Mouse (Mus musculus) WW6 (cell line): ENCODE data around the gene Rufy3.
"Not testable (repeated sequence)": the region's sequence is repeated elsewhere in the genome, so short reads cannot be mapped to it uniquely, and the experiment has no call there.

Experiments used
- DNase-seq: peaks from one replicate; pipeline ENCODE4 v3.0.0-alpha.2; 2013; ENCODE audit warnings: low read depth, low spot score

The Rufy3 gene

DNA sequence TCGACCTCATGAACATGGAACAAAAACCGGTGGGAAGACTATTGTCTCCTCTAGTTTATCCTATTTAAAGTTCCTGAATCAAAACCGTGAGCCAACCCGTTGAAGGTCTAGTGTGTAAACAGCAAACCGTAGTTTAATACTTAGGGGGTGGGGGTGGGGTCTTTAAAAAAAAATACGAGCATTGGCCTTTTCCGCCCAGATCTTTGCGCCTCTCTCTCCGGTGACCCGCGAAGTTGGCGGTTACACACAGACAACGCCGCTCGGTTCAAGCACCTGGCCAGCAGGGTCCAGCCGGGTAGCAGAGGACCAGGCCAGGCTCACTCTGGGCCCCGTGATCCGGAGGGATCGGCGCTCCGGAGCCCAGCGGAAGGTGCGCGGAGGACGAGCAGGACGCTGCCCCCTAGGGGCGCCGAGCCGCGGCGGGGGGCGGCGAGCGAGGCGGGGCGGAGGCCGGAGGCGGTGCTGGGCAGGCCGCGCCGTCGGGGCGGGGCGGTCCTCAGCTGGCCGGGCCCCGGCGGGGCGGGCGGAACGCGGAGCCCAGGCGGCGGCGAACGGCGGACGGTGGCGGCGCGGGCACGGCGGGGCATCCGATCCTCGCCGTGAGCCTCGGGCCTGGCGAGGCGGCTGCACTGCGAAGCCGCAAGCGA, at the start of gene Rufy3:
Gene Rufy3 (plus strand): TSS at position 540 of the 647 bp plus-strand sequence.
- no peak for DNase-seq

DNA sequence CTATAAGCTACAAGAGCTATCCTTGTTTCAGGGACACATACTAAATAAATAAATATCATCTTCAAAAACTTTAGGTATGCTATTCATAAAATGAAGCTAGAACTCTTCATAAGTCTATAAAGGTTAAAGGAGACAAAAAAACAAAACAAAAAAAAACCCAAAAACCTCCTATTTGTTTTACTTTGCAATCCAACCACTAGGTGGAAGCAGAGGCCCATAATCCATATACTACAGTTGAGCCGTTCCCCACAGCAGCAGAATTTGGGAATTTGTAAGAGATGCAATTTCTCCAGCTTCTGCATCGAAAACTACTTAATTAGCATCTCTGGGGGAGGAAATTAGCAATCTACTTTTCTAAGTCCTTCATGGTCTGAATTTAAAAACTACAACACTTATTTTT, 45.6 kb upstream of the Rufy3 start:
- DNase-seq, result no peak

DNA sequence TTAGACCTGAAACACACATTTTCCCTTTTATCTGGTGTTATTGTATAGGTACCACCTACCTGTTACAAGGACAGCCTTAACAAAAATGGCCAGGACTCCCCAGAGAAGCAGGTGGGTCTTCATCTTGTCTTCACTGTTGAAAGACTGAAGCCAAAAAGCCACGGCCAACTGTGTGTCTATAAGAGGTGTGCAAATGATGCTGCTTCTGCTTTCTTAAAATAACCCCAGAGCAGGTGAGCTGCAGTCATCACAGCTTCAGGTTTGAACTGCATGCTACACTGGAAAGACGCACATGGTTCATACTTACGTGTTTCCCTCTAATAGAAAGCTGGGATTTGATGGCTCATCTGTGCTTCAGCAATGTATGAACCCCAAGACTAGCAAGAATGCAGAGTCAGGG, 37.2 kb upstream of the Rufy3 start, which contains the start of gene Jchain:
Gene Jchain (minus strand): TSS at position 235 of the 400 bp plus-strand sequence.
- no peak for DNase-seq

DNA sequence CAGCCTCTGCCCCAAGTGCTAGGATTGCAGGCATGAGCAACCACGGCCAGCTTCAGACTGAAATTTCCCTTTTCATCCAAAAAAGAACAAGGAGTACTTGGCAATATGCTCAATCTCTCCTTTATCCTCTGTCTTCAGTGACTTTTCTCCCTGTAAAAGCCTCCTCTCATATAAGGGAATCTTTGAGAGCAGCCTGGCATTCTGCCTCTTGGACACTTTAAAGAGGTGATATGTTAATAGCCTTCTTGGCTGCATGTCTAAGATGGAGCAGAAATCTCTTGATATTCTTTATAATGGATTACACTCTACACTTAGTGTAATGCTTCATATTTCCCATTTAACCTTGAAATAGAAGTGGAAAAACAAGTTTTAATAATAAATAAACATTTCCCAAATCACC, 33.9 kb upstream of the Rufy3 start:
- no peak for DNase-seq

DNA sequence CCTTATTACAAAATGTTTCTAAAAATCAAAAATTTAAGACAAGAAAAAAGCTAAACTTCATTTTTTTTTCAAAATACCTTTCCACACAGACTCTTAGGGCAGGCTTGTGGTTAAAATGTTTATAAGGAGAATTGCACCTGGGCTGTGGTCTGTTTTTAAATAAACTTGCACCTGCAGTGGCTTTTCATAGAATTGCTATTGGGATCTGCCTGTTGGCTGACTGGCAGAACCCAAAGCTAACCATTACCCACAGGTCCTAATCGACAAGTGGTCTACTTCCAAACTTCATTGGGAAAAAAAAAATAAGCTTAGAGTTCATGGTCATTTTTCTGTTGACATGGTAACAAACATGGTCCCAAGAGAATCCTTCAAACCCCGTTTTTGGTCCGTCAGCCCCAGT, 30.1 kb upstream of the Rufy3 start:
- no peak for DNase-seq

DNA sequence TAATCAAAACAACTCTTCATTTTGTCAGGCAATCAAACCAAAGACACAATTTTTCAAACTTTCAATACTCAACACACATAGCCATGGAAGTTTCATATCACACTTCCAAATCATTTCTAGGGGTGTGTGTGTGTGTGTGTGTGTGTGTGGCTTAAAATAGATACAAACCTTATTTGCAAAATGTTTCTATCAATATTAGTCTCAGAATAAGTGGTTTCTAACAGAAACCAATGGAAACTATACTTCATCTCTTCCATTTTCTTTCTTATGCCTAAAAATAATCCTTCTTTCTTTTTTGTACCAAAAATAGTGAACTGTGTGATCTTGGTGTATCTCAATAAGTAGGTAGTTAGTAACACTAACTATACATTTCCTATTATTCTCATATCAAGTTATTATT, 24.0 kb upstream of the Rufy3 start:
- no peak for DNase-seq

DNA sequence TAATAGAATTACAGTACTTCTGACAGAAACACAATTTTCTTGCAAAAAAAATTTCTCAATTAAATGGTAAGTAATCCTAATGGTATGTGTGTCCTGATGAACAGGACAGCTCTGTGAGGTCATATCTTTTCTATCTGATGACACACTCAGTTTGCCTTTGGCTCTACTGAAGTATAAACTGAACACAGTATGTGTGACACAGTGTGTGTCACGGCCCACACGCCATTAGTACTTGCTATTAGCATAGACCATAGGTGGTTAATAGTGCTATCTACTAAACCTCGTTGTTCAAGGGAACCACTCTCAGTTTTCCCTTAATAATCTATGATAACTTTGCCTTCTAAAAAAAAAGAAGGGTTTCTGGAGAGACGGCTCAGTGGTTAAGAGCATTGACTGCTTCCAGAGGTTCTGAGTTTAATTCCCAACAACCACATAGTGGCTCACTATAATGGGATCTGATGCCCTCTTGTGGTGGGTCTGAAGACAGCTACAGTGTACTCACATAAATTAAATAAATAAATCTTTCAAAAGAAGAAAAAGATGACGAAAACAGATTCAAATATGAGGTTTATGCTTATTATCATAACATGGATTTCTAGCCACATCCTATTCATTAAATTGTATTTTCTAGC, 22.1 kb upstream of the Rufy3 start:
- DNase-seq, result no peak

DNA sequence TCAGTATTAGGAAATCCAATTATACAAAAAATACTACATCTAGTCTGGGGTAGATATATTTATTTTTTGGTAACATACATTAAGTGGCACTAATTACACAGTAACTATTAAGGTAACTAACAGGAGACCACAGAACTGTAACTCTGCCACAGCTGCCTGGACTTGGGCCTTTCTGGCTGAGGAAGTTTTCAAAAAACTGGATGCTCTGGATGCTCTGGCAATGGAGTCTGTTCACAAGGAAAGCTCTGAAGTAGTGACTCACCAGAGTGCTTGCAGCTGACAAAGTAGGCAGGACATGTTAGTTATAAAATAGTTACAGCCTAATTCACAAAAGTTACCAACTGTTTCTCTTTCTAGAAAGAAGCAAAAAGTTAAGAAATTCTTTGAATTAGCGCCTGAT, 20.4 kb upstream of the Rufy3 start:
- DNase-seq, result not testable (repeated sequence)

DNA sequence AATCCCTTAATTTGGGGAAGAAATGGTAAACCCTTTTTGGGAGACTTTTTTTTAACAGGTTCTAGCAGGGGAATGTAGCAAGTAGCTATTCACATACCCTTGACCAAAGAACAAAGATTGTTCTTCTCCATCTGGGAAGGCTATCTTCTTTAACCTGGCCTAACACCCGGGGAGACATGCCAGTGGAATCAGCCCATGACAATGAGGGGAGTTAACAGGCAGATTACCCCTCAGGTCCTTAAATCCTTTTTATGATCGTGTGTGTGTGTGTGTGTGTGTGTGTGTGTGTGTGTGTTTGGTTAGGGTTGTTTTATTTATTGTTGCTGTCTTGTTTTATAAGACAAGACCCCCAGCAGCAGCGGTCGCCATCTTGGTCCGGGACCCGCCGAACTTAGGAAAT, 19.3 kb upstream of the Rufy3 start:
- DNase-seq, result no peak

DNA sequence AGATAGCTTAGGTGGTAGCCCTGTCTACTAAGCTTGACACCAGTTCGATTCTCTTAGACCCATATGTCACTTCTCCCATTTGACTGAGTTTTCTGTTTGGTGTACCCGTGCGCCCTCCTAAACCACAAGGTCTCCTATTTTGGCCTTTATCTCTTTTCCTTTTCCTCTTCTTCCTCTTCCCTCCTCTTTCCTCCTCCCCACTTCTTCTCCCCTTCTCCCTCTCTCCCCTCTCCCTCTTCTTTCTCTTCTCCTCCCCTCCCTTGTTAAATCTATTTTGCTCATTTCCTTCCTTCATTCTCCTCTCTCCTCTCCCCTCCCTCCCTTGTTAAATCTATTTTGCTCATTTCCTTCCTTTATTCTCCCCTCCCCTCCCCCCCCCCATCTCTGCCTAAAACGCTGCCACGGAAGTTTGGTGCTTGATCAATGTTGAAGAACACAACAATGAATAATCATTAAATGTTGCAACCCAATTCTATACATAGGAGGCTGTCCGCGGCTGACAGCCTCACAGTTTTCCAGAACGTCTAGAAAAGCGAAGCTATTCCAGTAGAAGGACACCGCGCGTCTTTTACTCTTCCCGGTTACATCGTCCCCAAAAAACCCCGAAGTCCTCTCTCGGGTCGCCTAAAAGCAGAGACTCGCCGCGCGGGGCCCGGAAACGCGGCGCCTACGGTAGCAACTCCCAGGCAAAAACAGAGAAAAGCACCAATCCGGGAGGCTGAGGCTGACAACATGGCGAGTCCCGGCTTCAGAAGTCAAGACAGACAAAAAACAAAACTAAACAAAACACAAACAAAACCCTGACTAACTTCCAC, 11.4 kb upstream of the Rufy3 start:
- no peak for DNase-seq

DNA sequence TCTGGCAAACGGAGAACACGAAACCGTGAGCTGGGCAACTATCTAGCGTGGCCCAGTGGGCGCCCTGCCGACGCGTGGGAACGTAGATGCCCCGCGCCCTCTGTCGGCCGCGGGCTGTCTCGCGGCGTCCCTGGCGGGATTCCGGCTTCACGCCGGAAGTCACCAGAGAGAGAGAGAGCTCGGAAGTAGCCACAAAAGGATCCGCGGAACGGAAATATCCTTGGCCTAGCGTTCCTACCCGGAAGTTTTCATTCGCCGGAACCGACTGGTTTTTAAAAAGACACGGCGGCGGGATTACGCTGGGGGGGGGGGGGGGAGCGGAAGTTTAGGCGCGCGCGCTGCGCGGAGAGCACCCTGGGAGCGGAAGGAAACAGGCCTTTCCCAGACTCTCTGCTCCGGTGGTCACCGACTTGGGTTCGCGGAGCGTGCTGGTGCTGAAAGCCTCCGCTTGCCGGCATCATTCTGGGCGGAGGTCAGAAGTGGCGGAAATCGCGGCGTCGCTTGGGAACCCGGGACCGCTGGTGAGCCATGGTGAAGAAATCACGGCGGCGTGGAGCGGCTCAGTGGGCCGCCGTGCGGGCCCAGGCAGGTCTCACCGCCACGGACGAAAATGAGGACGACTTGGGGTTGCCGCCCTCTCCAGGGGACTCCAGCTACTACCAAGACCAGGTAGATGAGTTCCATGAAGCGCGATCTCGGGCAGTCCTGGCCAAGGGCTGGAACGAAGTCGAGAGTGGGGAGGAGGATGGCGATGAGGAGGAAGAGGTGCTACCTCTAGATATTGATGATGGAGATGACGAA, 10.6 kb upstream of the Rufy3 start, which contains the start of gene Utp3:
Gene Utp3 (plus strand): TSS at position 377 of the 801 bp plus-strand sequence.
- peak; percentile 97 for DNase-seq

DNA sequence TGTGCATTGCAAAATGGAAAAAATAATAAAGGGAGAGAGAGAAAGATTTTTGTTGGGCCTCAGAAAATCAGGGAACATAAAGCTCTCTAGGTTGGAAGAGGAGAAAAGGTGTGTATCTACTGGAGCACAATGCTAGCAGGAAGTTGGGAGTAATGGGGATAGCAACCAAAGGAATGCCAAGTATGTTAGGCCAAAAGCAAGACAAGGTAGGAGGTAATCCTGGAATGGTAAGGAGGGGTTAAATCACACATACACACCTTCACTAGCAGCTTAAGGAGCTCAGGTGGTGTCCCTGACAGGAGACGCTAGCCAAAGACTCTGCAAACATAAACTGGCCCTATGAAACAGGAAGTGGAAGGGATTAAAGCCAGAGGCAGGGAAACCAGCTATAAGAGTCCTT, 5.8 kb upstream of the Rufy3 start:
- DNase-seq, result no peak

DNA sequence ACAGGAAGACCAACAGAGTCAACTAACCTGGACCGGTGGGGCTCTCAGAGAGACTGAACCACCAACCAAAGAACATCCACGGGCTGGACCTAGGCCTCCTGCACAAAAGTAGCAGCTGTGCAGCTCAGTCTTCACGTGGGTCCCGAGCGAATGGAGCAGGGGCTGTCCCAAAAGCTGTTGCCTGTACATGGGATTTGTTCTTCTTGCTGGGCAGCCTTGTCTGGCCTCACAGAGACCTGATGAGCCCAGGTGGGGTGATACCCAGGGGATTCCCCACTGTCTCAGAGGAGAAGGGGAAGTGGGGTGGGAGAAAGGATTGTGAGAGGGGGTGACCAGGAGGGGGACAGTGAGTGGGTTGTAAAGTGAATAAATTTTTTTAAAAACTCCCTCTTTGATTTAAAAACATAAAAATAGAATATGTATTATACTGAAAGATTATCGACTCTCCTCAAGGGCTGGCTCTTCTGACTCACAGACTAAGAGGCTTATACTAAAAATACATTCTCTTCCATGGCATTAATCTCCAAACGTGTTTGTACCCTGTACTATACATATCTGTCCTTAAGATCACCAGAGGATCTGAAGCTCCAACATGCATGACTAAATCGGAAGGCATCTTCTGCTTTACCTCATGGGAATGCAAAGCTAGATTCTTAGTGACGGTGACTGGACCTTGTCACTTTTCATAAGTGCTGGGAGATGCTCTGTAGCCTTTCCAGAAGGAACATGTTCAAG, 3.6 kb upstream of the Rufy3 start:
- DNase-seq, result no peak

DNA sequence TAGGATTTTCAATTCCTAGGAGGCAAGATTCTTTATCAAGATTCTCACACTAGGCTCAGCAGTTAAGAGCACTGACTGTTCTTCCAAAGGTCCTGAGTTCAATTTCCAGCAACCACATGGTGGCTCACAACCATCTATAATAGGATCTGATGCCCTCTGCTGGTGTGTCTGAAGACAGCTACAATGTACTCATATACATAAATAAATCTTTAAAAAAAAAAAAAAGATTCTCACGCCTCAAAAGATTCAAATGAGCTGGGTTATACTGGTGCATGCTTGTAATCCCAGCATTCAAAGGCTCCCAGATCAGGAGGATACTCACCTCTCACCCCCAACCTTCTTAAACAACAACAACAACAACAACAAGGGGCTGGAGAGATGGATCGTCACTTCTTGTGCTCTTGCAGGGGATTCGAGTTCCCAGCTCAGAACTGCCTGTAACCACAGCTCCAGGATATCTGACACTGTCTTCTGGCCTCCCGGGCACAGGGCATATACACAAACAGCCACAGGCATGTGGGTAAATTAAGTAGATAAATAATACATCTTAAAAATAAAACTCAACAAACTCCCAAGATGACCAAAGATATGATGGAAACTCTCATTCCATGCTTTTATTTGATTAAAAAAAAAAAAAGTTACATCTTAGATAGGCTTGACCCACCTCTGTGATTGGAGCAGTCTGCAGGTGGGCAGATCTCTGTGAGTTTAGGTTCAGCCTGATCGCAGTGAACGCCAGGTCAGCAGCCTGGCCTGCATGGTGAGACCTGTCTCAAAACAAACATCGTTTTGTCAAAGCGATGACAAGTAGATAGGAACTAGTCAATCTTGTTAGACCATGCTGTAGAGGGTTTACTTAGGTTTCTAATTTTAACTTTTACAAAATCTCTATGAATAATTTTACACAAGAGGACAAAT, 1.7 kb upstream of the Rufy3 start:
- no peak for DNase-seq

DNA sequence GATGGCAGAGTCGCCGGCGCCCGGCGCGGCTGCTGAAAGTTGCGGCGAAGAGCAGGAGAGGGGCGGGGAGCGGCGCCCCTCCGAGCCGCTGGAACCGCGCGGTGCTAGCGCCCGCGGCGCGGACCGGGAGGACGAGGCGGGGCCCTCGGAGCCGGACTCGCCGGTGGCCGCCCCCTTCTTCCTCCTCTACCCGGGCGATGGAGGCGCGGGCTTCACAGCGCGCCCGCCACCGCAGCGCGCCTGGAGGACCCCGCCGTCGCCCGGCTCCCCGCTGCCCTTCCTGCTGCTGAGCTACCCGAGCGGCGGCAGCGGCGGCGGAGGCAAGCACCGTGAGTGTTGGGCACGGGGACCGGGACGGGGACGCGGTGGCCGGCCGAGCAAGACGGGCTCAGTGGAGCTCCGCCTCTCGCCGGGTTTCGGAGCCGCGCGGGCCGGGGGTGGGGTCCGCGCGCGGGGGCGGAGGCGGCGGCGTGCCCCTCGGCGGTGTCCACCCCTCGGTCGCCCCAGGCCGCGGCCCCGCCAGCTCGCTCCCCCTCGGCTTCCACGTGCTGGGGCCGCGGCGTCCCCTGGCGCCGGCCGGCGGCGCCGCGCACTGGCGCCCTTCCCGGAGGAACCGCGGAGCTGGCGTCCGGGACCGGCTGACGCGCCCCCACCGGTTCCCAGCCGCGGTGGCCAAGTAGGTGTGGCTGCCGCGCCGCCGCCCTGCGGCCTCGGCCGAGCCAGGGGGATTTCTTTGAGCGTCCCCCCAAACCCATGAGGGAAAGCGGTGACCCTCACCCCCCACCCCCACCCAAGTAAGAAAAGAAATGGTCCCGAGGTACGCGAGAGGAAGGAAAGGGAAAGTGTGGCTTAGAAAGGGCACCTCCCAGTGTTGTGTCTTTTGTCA, 551 bp downstream of the Rufy3 start:
- DNase-seq, result no peak

DNA sequence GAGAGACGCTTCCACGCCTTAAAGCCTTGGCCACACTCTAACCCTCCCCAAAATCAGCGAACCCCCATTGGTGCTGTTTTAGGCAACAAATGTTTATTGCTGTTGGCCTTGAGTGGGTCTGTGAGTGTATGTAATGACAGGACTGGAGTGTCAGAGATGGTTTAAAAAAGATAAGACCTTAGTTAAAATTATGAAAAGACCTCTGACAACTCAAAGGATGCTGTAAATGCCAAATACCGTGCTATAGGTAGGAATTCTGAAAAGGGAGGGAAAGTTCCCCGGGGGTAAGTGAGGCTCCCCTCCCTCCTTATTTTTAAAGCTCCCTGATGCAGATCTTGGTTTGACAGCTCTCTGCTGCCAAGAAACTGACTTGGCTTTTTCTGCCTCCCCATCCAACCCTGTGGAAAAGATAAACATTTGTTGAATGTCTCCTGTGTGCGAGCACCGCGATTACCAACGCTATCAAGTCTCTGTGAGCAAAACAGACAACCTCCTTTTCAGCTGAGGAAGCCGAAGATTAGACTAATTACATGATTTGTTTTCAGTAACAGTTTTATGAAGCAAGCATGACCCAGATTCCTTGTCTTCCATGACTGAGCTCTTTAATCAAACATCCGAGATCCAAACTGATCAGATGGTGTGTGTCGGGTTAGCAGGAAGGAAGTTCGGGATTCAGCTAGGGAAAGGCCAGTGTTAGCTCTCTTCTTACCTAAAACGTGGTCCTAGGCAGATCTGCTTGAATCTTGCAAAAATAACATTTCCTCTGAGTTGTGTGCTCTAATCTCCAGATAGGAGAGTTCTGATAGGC, 1.4 kb downstream of the Rufy3 start:
- DNase-seq, result no peak

DNA sequence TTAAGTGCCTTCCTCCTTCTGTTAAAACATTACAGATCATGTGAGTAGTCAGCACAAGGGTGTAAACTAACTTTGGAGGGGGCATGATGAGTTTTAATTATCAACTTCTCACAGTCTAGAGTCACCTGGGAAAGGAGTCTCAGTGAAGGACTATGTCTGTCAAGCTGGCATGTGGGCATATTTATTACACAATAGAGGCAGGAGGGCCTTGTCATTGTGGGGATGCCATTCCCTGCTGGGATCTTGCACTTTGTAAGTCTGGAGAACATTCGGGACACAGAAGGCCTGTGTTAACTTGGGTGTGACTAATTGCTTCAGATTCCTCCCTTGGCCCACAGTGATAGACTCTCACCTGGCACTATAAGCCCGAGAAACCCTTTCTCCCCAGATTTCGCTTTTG, 4.7 kb downstream of the Rufy3 start:
- no peak for DNase-seq

DNA sequence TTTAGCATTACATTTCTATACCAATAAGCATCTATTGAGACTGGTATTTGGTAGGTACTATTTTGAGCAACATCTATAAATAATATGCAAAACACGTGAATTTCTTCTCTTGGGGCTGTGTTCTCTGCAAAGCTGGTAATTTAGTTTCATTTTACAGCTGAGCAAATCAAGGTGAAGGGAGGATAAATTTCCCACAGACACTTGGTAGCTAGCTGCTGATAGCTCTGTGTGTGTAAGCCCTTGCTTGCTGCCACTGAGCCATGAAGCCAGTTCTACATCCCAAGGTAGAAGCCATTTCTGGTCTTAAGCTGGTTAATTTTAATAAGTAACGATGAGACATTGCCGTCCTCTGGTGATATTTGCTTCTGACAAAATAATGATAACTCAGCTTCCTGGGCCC, 10.0 kb downstream of the Rufy3 start:
- DNase-seq, result no peak
